Mouse (Mus musculus) thymus, postnatal 36 days (tissue): ENCODE results near the gene Brk1.

ENCODE experiments used
- DNase-seq, 2 experiments: peaks; one replicate each; pipeline ENCODE4 v3.0.0; 2022; ENCODE audit warnings: mixed read lengths in 2 of 2

Brk1 gene

GRCm38 (mm10) chr6:113623941-113624751, 19.6 kb downstream of the Brk1 start, which contains the start of gene Vhl:
Vhl (plus strand) TSS chr6:113623959.
- DNase-seq = peak; percentile 83 to 86

GRCm38 (mm10) chr6:113624989-113625770, 20.6 kb downstream of the Brk1 start:
- no peak for DNase-seq

- DNase-seq = no peak
Observed at GRCm38 (mm10) chr6:113630322-113630721, 25.8 kb downstream of the Brk1 start.

- no peak for DNase-seq
Observed at GRCm38 (mm10) chr6:113632863-113633262, 28.3 kb downstream of the Brk1 start.

DNA sequence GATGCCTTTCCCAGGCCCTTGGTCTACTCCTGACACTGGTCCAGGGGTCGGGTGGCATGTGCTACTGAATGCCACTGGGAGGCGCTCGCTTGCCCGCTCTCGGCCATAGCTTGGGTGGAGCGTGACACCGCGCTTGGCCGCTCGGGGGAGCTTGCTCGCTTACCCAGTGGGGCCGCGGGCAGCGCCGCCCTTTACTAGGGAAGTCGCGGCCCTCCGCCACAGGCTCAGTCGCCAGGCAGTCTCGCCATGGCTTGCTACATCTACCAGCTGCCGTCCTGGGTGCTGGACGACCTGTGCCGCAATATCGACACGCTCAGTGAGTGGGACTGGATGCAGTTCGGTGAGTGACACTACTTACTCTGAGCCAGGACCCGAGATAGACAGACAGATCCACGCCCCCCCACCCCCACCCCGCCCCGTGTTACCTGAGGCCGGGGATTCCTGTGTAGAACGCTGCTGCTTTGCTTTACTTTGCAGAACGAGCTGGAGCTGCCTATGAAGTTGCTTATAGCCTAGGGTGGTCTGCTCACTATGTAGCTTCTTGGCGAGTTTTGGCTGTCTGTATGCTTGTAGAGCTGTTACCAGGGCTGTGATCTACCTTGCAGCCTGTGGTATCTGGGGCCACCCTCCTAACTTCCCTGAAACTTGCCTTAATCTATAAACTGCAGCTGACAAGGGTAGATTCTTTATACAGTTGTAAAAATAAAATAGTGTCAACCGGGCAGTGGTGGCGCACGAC, 33.9 kb downstream of the Brk1 start, which contains the start of gene Irak2:
Gene Irak2, plus strand, starts transcription at position 166 of the 739 bp plus-strand sequence.
- DNase-seq = peak; percentile 93 to 97

DNA sequence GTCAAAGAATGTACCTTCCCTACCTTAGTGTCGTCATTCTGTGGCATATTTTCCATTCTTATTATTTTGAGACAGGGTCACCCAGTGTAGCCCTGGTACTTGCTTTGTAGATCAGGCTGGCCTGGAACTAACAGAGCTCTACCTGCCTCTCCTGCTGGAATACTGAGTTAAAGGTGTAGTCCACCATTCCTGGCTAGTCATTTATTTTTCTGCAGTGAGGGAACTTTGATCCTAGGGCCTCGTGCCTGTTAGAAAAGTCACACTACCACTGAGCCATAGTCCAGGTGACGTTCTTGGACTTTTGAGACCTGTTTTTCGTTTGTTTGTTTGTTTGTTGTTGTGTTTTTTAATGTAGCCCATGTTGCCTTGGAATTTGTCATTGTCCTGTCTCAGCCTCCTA, 34.6 kb downstream of the Brk1 start:
- DNase-seq = no peak

DNA sequence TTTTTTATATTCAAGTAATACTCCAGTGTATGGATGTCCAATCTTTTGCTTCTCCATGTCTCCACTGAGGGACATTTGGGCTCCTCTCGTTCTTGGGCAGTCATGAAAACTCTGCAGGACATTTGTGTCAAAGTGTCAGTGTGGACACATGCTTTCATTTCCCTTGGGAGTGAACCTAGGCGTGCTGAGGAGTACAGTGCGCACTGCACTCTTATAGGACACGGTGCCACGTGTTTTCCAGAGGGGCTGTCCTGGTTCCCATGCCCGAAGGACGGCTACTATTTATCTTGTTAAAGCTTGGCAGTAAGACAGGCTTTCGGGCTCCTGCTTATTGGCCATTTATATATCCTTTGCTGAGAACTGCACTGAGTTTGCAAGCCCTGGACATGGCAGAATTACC, 38.0 kb downstream of the Brk1 start:
- no peak for DNase-seq

DNA sequence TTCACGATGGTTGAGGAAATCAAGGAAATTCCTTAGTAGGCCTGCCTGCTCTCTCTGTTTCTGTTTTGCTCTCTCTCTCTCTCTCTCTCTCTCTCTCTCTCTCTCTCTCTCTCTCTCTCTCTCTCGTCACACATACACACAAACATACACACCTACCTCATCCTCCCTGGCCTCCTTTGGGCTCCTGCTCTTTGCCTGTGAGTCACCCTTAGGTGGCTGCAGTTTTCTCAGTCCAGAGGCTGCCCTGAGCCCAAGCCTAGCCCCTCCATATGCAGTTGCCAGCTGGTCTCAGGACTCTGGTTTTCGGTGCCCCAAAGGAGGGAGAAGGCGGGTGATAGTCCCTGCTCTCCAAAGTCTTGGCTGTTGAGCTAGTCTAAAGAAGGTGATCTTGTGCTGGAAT, 38.4 kb downstream of the Brk1 start:
- no peak for DNase-seq

DNA sequence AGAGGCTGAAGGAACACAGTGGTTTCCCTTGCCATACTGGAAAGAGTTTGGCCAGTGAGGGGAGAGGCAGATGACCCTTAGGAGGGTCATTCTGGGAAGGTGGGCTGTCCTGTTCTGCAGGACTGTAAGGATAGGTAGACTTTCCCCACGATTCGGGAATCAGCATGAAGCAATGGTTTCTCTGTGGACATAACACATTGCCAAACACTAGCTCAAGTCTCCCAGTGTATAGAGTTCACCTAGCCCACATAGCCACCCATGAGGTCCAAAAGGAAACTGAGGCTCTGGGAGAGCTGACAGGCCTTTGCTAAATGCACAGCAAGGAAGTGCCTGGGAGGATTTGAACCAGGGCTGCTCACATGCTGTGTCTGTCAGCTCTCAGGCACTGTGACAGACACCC, 39.4 kb downstream of the Brk1 start:
- DNase-seq = no peak

DNA sequence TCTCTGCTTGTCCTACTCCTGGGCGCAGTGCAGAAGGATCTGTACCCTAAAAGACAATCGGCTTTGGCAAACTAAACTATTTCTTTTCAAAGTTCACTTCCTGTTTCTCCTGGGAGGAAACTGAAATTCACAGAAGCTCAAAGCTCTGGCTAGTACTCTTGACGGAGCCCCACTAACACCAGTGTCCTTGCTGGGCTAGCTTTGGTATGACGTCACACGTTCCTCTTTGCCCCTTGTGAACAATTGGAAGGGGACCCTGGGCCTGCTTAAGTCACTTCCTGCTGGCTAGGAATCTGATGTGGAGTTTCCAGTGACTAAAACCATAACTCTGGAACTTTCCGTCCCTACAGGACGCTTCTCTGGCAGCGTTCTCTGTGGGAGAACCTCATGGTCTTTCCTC, 40.2 kb downstream of the Brk1 start:
- no peak for DNase-seq

DNA sequence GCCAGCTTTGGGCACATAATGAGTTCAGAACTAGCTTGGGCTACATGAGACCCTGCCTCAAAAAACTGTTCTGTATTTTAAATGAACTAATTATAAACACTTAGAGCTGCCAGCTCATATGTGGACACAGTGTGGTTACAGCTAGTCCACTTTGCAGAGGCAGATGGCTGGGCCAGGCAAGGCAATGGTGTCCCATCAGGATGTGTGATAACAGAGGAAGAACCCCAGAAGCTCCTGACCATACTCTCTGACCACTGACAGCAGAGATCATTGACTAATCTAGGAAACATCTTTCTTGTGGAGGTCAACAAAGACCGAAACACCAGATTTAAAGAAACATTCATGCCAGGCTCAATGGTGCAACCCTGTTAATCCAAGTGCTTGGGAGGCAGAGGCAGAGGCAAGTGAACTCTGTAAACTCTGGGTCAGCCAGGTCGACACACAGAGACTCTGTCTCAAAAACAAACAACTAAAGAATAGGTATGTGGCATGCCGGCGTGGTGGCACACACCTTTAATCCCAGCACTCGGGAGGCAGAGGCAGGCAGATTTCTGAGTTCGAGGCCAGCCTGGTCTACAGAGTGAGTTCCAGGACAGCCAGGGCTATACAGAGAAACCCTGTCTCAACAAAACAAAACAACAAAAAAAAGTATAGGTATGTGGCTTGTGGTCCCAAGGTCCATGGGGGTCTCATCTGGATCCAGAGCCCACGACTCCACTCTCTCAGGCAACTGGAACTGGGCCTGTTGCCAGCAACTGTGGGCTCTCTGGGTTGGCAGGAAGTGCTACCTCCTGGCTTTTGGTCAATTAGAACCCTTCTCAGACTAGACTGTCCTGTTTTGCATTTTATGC, 45.0 kb downstream of the Brk1 start:
- no peak for DNase-seq

- DNase-seq = no peak
Observed at GRCm38 (mm10) chr6:113650197-113650640, 45.6 kb downstream of the Brk1 start.

- DNase-seq = no peak
Observed at GRCm38 (mm10) chr6:113651626-113652025, 47.1 kb downstream of the Brk1 start.

GRCm38 (mm10) chr6:113653551-113653950, 49.0 kb downstream of the Brk1 start:
- no peak for DNase-seq

GRCm38 (mm10) chr6:113654102-113654501, 49.5 kb downstream of the Brk1 start:
- no peak for DNase-seq

DNA sequence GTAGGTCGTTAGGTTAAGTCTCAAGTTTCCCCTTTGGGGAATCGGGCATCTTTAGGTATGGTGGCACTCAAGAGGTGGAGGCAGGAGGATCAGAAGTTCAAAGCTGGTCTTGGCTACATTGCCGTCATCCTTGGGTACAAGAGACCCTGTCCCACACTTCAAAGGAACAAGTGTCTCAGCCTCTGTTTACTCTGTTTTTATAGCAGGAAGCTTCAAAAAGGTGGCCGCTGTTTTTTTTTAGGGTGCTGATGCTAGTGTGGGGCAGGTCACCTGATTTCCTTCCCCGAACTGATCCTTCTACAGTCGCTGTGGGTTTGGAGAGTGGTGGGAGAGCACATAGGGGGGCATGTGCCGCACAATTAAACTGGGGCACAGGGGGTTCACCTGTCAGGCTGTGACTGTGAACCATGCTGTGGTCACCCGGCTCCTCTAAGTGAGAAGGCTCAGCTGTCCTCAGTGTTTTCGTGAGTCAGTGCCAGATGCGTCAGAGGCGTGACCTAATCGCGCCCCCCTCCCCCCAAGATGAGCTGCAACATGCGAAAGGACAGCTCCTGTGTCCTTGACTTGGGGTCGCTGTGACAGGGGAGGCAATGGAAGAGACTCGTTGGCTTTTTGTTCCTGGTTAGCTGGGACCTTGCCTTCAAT, 50.3 kb downstream of the Brk1 start:
- no peak for DNase-seq

GRCm38 (mm10) chr6:113655475-113655874, 50.9 kb downstream of the Brk1 start:
- DNase-seq = no peak

- DNase-seq = no peak
Observed at GRCm38 (mm10) chr6:113656847-113657246, 52.3 kb downstream of the Brk1 start.

GRCm38 (mm10) chr6:113658226-113658625, 53.7 kb downstream of the Brk1 start:
- no peak for DNase-seq

DNA sequence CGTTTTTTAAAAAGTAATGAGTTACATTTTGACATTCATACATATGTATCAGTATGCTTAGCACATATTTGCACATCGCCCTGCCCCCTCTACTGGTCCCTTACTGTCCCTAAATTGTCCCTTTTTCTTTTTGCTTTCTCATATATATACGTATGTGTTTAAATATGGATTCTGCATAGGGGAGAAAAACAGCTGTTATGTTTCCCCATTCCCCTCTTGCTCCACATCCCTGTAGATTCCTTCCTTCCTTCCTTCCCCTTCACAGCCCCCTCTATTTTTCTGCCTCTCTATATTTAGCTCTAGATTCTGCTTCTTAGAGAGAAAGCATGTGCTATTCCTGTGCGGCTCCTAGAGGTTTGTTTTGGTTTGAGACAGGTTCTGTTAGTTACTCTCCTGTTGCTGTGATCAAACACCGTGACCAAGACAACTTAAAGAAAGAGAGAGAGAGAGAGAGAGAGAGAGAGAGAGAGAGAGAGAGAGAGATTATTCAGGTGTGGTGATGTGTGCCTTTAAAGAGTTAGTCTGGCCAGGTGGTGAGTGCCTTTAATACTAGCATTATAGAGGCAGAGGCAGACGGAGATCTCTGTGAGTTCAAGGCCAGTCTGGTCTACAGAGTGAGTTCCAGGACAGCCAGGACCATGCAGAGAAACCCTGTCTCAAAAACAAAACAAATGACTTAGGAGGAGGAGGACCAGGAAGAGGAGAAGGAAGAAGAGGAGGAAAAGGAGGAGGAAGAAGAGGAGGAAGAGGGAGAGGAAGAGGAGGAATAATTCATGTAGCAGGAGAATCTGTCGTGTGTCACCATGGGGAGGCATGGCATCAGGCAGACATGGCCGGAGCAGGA, 55.3 kb downstream of the Brk1 start:
- no peak for DNase-seq
